ENCODE assay signal across 7 mouse cellular contexts in the genomic region with DNA sequence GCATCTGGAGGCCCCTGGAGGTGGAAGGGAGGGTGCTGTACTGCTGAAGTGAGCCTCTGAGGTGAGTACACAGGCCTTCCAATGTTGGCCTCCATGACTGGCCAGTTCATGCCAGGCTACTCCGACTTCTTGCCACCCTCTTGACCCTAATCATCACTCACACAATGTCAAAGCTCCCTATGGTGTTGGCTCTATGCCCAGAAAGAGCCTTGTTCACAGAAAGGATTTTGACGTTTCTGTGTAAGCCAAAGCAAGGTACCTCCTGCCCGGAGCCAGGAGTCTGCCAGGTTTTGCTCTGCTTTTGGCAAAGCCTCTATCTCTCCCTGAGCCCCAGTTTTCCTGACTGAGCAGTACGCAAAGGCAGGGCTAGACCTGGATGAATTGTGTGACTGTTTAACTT. TPM values are rescaled to one million over a fixed set of nuclear protein-coding genes. Genes with fewer than 3 reads are reported as not detected.
A peak's percentile ranks its signal among the peaks of the same experiment; 100 is the strongest.
DNase-seq lines count a peak whose midpoint lies in the region; ATAC-seq and TF ChIP-seq lines count a peak whose summit lies in the region.

No protein-coding gene starts in this region.

- TF ChIP-seq CTCF in small intestine, adult 2 months (IDR thresholded peaks at IDR 0.05; ENCODE audit: extremely low read depth, insufficient read length, insufficient replicate concordance, low read depth, low read length) = no peak

- no peaks in the 10 kb centered on the region for H3K9me3 ChIP-seq in midbrain, embryonic 16.5 days (replicated peaks; ENCODE audit: control insufficient read depth, low read length, poor library complexity, severe bottlenecking)
- H3K9me3 ChIP-seq in midbrain, embryonic 13.5 days = no peaks in the 10 kb centered on the region

- intact Hi-C loops in heart, postnatal 36 days (cut with DNase I) = no loop called here

- H3K4me1 ChIP-seq in midbrain, embryonic 16.5 days (ENCODE audit: control insufficient read depth, insufficient read depth, low read length) = peaks cover under 1% of the 10 kb centered on the region; the same call in 1 of the 2 replicates
- H3K4me1 ChIP-seq in midbrain, embryonic 13.5 days (replicated peaks) = peaks cover under 1% of the 10 kb centered on the region; the same call in 1 of the 2 replicates
- 0 out of 2 replicates have a peak, but pooled peaks cover 4% of the 10 kb centered on the region for H3K4me1 ChIP-seq in small intestine, adult 2 months (ENCODE audit: control insufficient read depth, insufficient read depth, insufficient read length, low read length)

- ATAC-seq in midbrain, embryonic 16.5 days = 0 out of 2 replicates have a peak, but pooled peaks have one; percentile 37
- no peak for ATAC-seq in midbrain, embryonic 13.5 days

- 38% methylated on average over 4 of the region's 4 CpGs for WGBS in midbrain, embryonic 16.5 days
- WGBS in midbrain, embryonic 13.5 days = 63% methylated on average over 4 of the region's 4 CpGs
- WGBS in small intestine, adult 2 months = 26% methylated on average over 4 of the region's 4 CpGs

- H3K27me3 ChIP-seq in midbrain, embryonic 16.5 days (ENCODE audit: control insufficient read depth, insufficient read depth, low read depth, low read length) = peaks cover 3% of the 10 kb centered on the region; the same call in 1 of the 2 replicates
- H3K27me3 ChIP-seq in midbrain, embryonic 13.5 days = peaks cover 10% of the 10 kb centered on the region
- peaks cover 1% of the 10 kb centered on the region; the same call in 1 of the 2 replicates for H3K27me3 ChIP-seq in small intestine, adult 2 months (ENCODE audit: control insufficient read depth, insufficient read depth, low read length)

- no peak overlapping the region for H3K9ac ChIP-seq in midbrain, embryonic 16.5 days (ENCODE audit: low read depth, low read length)
- no peak overlapping the region for H3K9ac ChIP-seq in midbrain, embryonic 13.5 days (replicated peaks)

- H3K36me3 ChIP-seq in midbrain, embryonic 16.5 days (ENCODE audit: control insufficient read depth, insufficient read depth, low read length) = no peaks in the 10 kb centered on the region
- H3K36me3 ChIP-seq in midbrain, embryonic 13.5 days = no peaks in the 10 kb centered on the region
- peaks cover 4% of the 10 kb centered on the region; the same call in 1 of the 2 replicates for H3K36me3 ChIP-seq in small intestine, adult 2 months (ENCODE audit: control insufficient read depth, insufficient read depth, low read length)

- no peak for TF ChIP-seq POLR2A in small intestine, adult 2 months (IDR thresholded peaks at IDR 0.05; ENCODE audit: low read depth, low read length)

- H3K27ac ChIP-seq in midbrain, embryonic 16.5 days (ENCODE audit: low read length) = no peak overlapping the region
- no peak overlapping the region for H3K27ac ChIP-seq in midbrain, embryonic 13.5 days
- H3K27ac ChIP-seq in small intestine, adult 2 months (ENCODE audit: insufficient read depth, low read depth, low read length) = 0 out of 2 replicates have a peak overlapping the region, but pooled peaks have one; percentile 44

- no peak overlapping the region for H3K4me3 ChIP-seq in midbrain, embryonic 16.5 days (ENCODE audit: low read depth, low read length)
- H3K4me3 ChIP-seq in midbrain, embryonic 13.5 days (replicated peaks) = no peak overlapping the region
- no peak overlapping the region for H3K4me3 ChIP-seq in small intestine, adult 2 months (ENCODE audit: low read depth, low read length)

- peak; percentile 92 to 95 for DNase-seq in cerebellum, postnatal 10 days
- peak; percentile 40 to 46 for DNase-seq in heart, postnatal 36 days
- DNase-seq in testis, postnatal 10 days (ENCODE audit: low spot score) = no peak
- no peak for DNase-seq in thymus, postnatal 0 days (ENCODE audit: low spot score)

- H3K4me2 ChIP-seq in midbrain, embryonic 16.5 days (ENCODE audit: low read length) = no peak overlapping the region
- H3K4me2 ChIP-seq in midbrain, embryonic 13.5 days (replicated peaks) = no peak overlapping the region

RNA-seq across cellular contexts. Expression of a gene that starts 5.7 kb away (rescaled TPM):
- 4.0 and 5.5 TPM in 2 replicates for polyA plus RNA-seq in midbrain, embryonic 16.5 days (2015; fragmentation: Nextera tagmentation; extraction: Ambion mirVana)
- 2.9 and 3.7 TPM in 2 replicates for polyA plus RNA-seq in midbrain, embryonic 13.5 days (2015; fragmentation: Nextera tagmentation; extraction: Ambion mirVana)
- 10 to 100 TPM; 18.9 to 20.8 TPM for total RNA-seq in heart, postnatal 36 days (2021)
- 24.4 and 24.7 TPM in 2 replicates for polyA plus RNA-seq in small intestine, adult 2 months (2012; rRNA removed)
- polyA plus RNA-seq in thymus, postnatal 0 days (2015; fragmentation: Nextera tagmentation; extraction: Ambion mirVana) = 9.4 and 9.6 TPM in 2 replicates

Comparison
In these comparisons a context has a peak if more than half of its experiments do, and no peak if none do; other contexts are left out.
1. DNase-seq: peak in cerebellum, postnatal 10 days (2 of 2) and heart, postnatal 36 days (2 of 2); none in testis, postnatal 10 days (single experiment) and thymus, postnatal 0 days (single experiment).